Mouse (Mus musculus): ENCODE measurements around the gene Imp3.

GRCm38 (mm10) chr9:56907549-56907948 lies 29.7 kb upstream of the Imp3 start:
- no peak for TF ChIP-seq CTCF (IDR thresholded peaks at IDR 0.05; ENCODE audit: control insufficient read depth, insufficient read depth, insufficient read length)
- TF ChIP-seq MYOG (IDR thresholded peaks at IDR 0.05; ENCODE audit: control insufficient read depth, extremely low read depth, insufficient read length) = no peak
- TF ChIP-seq MYOD1 (IDR thresholded peaks at IDR 0.05; ENCODE audit: control insufficient read depth, insufficient read length, low read depth) = peak; percentile 76
- TF ChIP-seq MAX (IDR thresholded peaks at IDR 0.05) = peak; percentile 86
- TF ChIP-seq USF1 (IDR thresholded peaks at IDR 0.05; ENCODE audit: low read depth) = no peak
